Mouse (Mus musculus): ENCODE data around the gene Cyp1a2. TPM values are rescaled to one million over a fixed set of nuclear protein-coding genes. Genes with fewer than 3 reads are reported as not detected.

Cyp1a2 gene
- polyA plus RNA-seq, 1 experiment, result not detected

DNA sequence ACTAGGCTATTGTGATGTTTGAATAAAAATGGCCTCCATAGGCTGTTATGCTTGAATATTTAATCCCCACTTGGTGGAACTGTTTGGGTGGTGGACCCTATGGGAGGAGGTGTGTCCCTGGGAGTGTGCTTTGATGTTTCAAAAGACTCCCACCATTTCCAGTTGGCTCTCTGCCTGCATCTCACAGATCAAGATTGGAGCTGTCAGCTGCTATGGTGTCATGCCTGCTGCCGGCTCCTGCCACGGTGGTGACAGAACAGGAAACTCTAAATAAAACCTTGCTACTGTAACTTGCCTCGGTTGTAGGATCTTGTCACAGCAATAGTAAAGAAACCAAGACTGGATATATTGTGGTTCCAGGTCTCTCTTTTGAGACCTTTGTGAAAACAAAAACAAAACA is 22.0 kb downstream of the Cyp1a2 start:
- TF ChIP-seq MYOD1 (IDR thresholded peaks at IDR 0.05; ENCODE audit: control insufficient read depth in 1 of 3, insufficient read length in 2 of 3, low read depth in 2 of 3) (no peak), POLR2A (IDR thresholded peaks at IDR 0.05; ENCODE audit: insufficient read length, low read depth) (no peak), MYOG (IDR thresholded peaks at IDR 0.05; ENCODE audit: control insufficient read depth in 1 of 3, insufficient read depth in 1 of 3, insufficient read length in 2 of 3, low read depth in 2 of 3) (no peak), TCF12 (IDR thresholded peaks at IDR 0.05; ENCODE audit: insufficient read depth, poor library complexity, severe bottlenecking) (no peak), REST (IDR thresholded peaks at IDR 0.05; ENCODE audit: insufficient read depth, insufficient read length) (no peak), POLR2AphosphoS2 (IDR thresholded peaks at IDR 0.05; ENCODE audit: insufficient read length, low read depth) (no peak), USF1 (IDR thresholded peaks at IDR 0.05; ENCODE audit: low read depth) (no peak), E2F4 (IDR thresholded peaks at IDR 0.05; ENCODE audit: insufficient read depth) (no peak), CEBPB (IDR thresholded peaks at IDR 0.05; ENCODE audit: insufficient read depth, poor library complexity, severe bottlenecking) (no peak), SRF (IDR thresholded peaks at IDR 0.05; ENCODE audit: control insufficient read depth, insufficient read length, low read depth) (no peak), TCF3 (IDR thresholded peaks at IDR 0.05; ENCODE audit: insufficient read length, low read depth) (no peak), MAX (IDR thresholded peaks at IDR 0.05; ENCODE audit: low read depth) (no peak)
- H3ac ChIP-seq (ENCODE audit: control insufficient read depth, insufficient read length), result no peak overlapping the region

DNA sequence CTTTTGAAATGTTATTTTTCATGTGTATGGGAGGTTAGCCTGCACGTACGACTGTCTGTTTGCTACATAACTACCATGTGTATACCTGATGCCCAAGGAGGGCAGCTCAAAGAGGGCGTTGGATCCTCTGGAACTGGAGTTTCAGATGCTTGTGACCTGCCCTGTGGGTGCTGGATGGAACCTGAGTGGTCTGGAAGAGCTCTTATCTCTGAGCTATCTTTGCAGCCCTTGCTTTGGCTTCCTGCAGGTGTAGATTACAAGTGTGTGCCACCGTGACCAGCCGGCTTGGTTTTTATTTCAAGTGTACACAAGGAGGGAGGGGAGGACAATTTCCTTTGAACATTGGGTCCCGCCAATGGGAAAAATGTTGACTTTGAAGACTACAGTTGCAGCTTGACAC is 23.0 kb downstream of the Cyp1a2 start:
- Histone ChIP-seq H3K4me2 (ENCODE audit: low read depth) (no peak overlapping the region), H3ac (ENCODE audit: control insufficient read depth, insufficient read length) (no peak overlapping the region), H3K4me3 (no peak overlapping the region), H3K27me3 (ENCODE audit: control insufficient read depth, insufficient read depth, insufficient read length) (no peaks in the 10 kb centered on the region), H3K36me3 (ENCODE audit: control insufficient read depth, insufficient read depth) (no peaks in the 10 kb centered on the region), H3K79me2 (ENCODE audit: control insufficient read depth, insufficient read depth) (no peaks in the 10 kb centered on the region)
- no peak for TF ChIP-seq MAX (IDR thresholded peaks at IDR 0.05; ENCODE audit: low read depth)
- TF ChIP-seq REST (IDR thresholded peaks at IDR 0.05; ENCODE audit: insufficient read depth, insufficient read length), result no peak
- no peak for TF ChIP-seq POLR2A (IDR thresholded peaks at IDR 0.05; ENCODE audit: insufficient read length, low read depth)
- no peak for TF ChIP-seq TCF12 (IDR thresholded peaks at IDR 0.05; ENCODE audit: insufficient read depth, poor library complexity, severe bottlenecking)
- TF ChIP-seq MYOG (IDR thresholded peaks at IDR 0.05; ENCODE audit: control insufficient read depth in 1 of 3, insufficient read depth in 1 of 3, insufficient read length in 2 of 3, low read depth in 2 of 3), result no peak
- no peak for TF ChIP-seq POLR2AphosphoS2 (IDR thresholded peaks at IDR 0.05; ENCODE audit: insufficient read length, low read depth)
- TF ChIP-seq USF1 (IDR thresholded peaks at IDR 0.05; ENCODE audit: low read depth), result no peak
- no peak for TF ChIP-seq TCF3 (IDR thresholded peaks at IDR 0.05; ENCODE audit: insufficient read length, low read depth)
- no peak for TF ChIP-seq MYOD1 (IDR thresholded peaks at IDR 0.05; ENCODE audit: control insufficient read depth in 1 of 3, insufficient read length in 2 of 3, low read depth in 2 of 3)
- no peak for TF ChIP-seq CEBPB (IDR thresholded peaks at IDR 0.05; ENCODE audit: insufficient read depth, poor library complexity, severe bottlenecking)
- no peak for TF ChIP-seq SRF (IDR thresholded peaks at IDR 0.05; ENCODE audit: control insufficient read depth, insufficient read length, low read depth)
- no peak for TF ChIP-seq E2F4 (IDR thresholded peaks at IDR 0.05; ENCODE audit: insufficient read depth)

More for the DNA sequence above, 22.0 kb downstream of the Cyp1a2 start:
- H3K79me2 ChIP-seq (ENCODE audit: control insufficient read depth, insufficient read depth), result no peaks in the 10 kb centered on the region
- H3K4me3 ChIP-seq, result no peak overlapping the region
- H3K27me3 ChIP-seq (ENCODE audit: control insufficient read depth, insufficient read depth, insufficient read length), result no peaks in the 10 kb centered on the region
- no peaks in the 10 kb centered on the region for H3K36me3 ChIP-seq (ENCODE audit: control insufficient read depth, insufficient read depth)
- H3K4me2 ChIP-seq (ENCODE audit: low read depth), result no peak overlapping the region

DNA sequence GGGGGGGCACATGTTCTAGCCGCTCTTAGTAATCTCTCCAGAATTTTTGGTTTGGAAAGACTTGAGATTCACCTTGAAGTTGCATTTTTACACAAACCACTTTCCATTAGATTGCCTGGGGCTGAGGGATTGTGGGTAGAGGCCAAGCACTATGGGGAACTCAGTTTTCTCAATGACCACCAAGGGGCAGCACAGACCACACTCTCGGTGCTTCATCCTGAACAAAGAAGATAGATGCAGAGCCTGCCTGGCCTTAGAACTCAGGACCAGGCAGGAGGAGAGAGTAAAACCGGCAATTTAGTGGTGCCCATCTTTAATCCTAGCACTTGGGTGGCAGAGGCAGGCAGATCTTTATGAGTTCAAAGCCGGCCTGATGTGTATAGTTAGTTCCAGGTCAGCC is 23.7 kb downstream of the Cyp1a2 start:
- Histone ChIP-seq H3K36me3 (ENCODE audit: control insufficient read depth, insufficient read depth) (no peaks in the 10 kb centered on the region), H3K4me3 (no peak overlapping the region), H3K79me2 (ENCODE audit: control insufficient read depth, insufficient read depth) (no peaks in the 10 kb centered on the region), H3K4me2 (ENCODE audit: low read depth) (no peak overlapping the region), H3ac (ENCODE audit: control insufficient read depth, insufficient read length) (no peak overlapping the region), H3K27me3 (ENCODE audit: control insufficient read depth, insufficient read depth, insufficient read length) (no peaks in the 10 kb centered on the region)
- TF ChIP-seq MYOG (IDR thresholded peaks at IDR 0.05; ENCODE audit: control insufficient read depth in 1 of 3, insufficient read depth in 1 of 3, insufficient read length in 2 of 3, low read depth in 2 of 3), result no peak
- no peak for TF ChIP-seq MAX (IDR thresholded peaks at IDR 0.05; ENCODE audit: low read depth)
- no peak for TF ChIP-seq USF1 (IDR thresholded peaks at IDR 0.05; ENCODE audit: low read depth)
- TF ChIP-seq TCF3 (IDR thresholded peaks at IDR 0.05; ENCODE audit: insufficient read length, low read depth), result no peak
- no peak for TF ChIP-seq POLR2A (IDR thresholded peaks at IDR 0.05; ENCODE audit: insufficient read length, low read depth)
- TF ChIP-seq REST (IDR thresholded peaks at IDR 0.05; ENCODE audit: insufficient read depth, insufficient read length), result no peak
- no peak for TF ChIP-seq CEBPB (IDR thresholded peaks at IDR 0.05; ENCODE audit: insufficient read depth, poor library complexity, severe bottlenecking)

GRCm38 (mm10) chr9:57658970-57659369 is 24.5 kb downstream of the Cyp1a2 start:
- Histone ChIP-seq H3K36me3 (ENCODE audit: control insufficient read depth, insufficient read depth) (no peaks in the 10 kb centered on the region), H3K27me3 (ENCODE audit: control insufficient read depth, insufficient read depth, insufficient read length) (no peaks in the 10 kb centered on the region), H3K4me2 (ENCODE audit: low read depth) (no peak overlapping the region), H3ac (ENCODE audit: control insufficient read depth, insufficient read length) (no peak overlapping the region), H3K4me3 (no peak overlapping the region), H3K79me2 (ENCODE audit: control insufficient read depth, insufficient read depth) (no peaks in the 10 kb centered on the region)
- TF ChIP-seq CEBPB (IDR thresholded peaks at IDR 0.05; ENCODE audit: insufficient read depth, poor library complexity, severe bottlenecking) (no peak), POLR2A (IDR thresholded peaks at IDR 0.05; ENCODE audit: insufficient read length, low read depth) (no peak), TCF3 (IDR thresholded peaks at IDR 0.05; ENCODE audit: insufficient read length, low read depth) (no peak), MYOG (IDR thresholded peaks at IDR 0.05; ENCODE audit: control insufficient read depth in 1 of 3, insufficient read depth in 1 of 3, insufficient read length in 2 of 3, low read depth in 2 of 3) (no peak), E2F4 (IDR thresholded peaks at IDR 0.05; ENCODE audit: insufficient read depth) (no peak), REST (IDR thresholded peaks at IDR 0.05; ENCODE audit: insufficient read depth, insufficient read length) (no peak), POLR2AphosphoS2 (IDR thresholded peaks at IDR 0.05; ENCODE audit: insufficient read length, low read depth) (no peak), MAX (IDR thresholded peaks at IDR 0.05; ENCODE audit: low read depth) (no peak), MYOD1 (IDR thresholded peaks at IDR 0.05; ENCODE audit: control insufficient read depth in 1 of 3, insufficient read length in 2 of 3, low read depth in 2 of 3) (no peak), USF1 (IDR thresholded peaks at IDR 0.05; ENCODE audit: low read depth) (no peak), TCF12 (IDR thresholded peaks at IDR 0.05; ENCODE audit: insufficient read depth, poor library complexity, severe bottlenecking) (no peak), SRF (IDR thresholded peaks at IDR 0.05; ENCODE audit: control insufficient read depth, insufficient read length, low read depth) (no peak)
